Mouse (Mus musculus) heart, adult 2 months (tissue): ENCODE data around the gene Ppm1d.

Experiments used
- CTCF ChIP-seq: fragments of 200-600 bp; IDR thresholded peaks from 2 replicates; pipeline ENCODE4 v1.8.1; 2022; ENCODE audit warnings: antibody characterized with exemption, mild to moderate bottlenecking, moderate library complexity
- POLR2A ChIP-seq: fragments of 200-500 bp; IDR thresholded peaks from 2 replicates; pipeline ENCODE4 v1.6.1; 2011; ENCODE audit warnings: mild to moderate bottlenecking, low read depth, low read length, control low read depth; ENCODE audit not compliant: insufficient read depth

- TF ChIP-seq CTCF (0 out of 2 replicates have a peak, but pooled peaks have one; percentile 14), POLR2A (no peak)
Observed at GRCm38 (mm10) chr11:85380046-85380445, 69.0 kb downstream of the Ppm1d start.
